Mouse (Mus musculus) layer of hippocampus, adult 11-12 months (tissue): ENCODE data around the gene Gins2.

Source experiments
- DNase-seq: peaks from one replicate; pipeline ENCODE4 v3.0.0; 2022; ENCODE audit warnings: low spot score

Gins2 gene

DNA sequence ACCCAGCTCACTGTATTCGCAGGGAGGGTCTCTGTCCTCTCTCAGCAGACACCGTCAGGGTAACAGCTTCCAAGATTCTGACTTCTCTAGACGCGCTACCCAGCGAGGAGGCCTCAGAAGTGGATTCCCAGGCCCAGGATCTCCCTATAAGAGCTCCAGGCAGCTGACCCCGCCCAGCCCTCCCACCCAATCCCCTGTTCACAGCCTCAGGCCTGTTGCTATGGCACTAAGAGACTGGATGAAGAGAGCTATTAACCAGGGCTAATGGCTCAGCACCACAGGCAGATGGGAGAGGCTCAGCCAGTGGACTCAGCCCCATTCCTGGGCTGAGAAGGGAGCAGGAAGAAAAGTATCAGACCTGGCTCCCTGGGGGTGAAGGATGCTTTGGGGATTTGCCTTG lies 13.6 kb upstream of the Gins2 start:
- DNase-seq, result no peak

DNA sequence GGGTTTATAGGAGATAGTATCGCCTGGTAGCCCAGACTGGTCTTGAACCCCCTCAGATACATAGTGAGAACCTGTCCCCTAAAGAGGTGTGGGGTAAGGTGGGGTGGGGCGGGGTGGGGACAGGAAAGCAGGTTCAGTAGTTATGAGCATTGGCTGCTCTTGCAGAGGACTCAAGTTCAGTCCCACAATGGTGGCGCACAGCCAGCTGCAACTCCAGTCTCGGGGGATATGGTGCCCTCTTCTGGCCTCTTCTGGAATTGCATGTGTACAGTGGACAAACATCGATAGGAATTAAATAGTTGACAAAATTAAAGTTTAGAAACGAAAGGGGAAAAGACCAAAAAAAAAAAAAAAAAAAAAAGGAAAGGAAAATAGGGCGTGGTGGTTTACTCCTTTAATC lies 10.4 kb upstream of the Gins2 start:
- DNase-seq, result peak; percentile 87

DNA sequence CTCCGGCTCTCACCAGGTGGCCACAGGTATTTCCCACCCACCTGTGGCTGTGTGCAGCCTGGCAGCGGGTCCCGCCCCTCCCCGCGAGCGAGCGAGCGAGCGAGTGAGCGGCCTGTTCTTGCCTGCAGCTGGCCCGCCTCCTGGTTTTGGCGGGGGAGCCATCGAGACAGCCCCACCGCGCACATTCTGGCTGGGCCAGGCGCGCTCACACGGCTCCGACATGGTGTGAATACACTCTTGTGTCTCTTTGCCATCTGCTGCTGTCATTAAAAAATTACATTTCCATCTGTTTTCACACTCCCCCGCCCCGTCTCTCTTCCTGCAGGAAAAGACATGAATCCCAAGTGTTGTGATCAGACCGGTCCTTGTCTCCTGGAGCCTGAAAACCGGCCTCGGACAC lies 9.5 kb upstream of the Gins2 start:
- peak; percentile 89 for DNase-seq

DNA sequence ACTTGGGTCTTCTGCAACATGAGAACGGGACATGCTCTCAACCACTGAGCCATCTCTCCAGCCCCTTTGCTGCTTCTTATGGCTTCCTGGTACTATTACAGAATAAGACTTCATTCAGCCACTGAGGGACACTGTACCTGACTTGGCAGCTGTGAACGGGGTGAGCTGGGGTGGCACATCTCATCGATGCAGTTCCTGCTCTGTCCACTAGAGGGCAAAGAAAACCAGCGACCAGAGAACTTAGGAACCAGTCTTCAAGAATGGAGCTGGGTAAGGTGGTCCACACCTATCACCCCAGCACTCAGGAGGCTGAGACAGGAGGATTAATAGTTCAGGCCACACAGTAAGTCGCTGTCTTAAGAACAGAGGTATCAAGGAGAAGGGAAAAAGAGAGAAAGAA lies 6.9 kb upstream of the Gins2 start:
- peak; percentile 67 for DNase-seq

DNA sequence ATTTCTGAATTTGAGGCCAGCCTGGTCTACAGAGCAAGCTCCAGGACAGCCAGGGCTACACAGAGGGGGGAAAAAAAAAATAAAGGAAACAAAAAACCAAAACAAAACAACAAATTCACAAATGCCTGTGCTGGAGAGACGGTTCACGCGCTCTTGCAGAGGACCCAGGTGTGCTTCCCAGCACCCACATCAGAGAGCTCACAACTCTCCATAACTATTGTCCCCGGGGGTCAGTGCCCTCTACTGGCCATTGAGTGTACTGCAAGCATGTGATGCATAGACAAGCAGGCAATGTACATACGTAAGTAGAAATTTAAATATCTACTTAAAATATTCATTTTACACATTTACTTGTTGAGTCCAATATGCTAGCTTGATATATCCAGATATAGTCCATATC lies 5.5 kb upstream of the Gins2 start:
- DNase-seq, result no peak

DNA sequence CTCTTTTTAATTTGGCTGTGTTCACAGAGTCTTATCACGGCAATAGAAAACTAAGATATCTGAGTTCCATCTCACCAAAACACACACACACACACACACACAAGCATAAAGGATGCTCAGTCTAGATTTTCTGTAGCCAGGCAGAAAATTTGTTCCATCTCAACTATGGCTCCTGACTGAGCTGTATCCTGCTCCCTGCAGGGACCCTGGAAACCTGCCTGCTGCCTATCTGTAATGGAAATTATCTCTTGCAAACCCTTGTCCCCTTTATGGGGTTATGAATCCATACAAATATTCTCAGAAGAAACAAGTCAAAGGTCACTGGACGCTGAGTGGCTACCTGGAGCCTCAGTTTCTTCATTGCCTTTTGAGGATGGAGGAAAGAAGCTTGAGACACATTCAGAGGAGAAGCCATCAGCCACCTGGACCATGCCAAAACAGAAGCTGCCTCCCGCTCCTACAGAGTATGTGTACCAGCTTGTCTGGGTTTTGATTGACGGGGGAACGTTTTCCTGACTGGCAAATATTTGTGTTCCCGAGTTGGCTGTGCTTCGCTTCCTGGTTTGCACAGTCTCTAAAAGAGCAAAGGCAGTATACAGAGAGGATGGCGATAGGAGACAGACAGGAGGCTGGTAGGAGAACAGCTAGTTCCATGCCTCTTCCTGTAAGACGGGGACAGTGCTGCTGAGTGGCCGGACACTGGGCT lies 2.6 kb upstream of the Gins2 start:
- DNase-seq, result no peak

DNA sequence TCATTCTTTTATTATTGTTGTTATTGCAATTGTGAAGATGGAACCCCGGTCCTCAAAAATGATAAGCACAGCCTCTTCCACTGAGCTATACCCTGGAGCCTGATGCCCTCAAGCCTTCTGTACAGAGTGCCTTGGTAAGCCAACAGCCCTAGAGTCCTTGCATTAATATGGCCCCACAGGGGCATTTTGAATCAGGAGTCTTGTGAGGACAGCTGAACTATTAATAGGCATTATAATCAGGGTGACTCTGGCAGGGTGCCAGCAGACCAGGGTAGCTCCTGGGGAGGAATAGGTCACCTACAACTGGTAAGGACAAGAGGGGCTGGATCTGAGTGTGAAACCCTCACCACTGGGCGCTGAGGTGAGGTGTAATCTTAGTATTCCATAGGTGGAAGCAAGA lies 817 bp upstream of the Gins2 start:
- no peak for DNase-seq

DNA sequence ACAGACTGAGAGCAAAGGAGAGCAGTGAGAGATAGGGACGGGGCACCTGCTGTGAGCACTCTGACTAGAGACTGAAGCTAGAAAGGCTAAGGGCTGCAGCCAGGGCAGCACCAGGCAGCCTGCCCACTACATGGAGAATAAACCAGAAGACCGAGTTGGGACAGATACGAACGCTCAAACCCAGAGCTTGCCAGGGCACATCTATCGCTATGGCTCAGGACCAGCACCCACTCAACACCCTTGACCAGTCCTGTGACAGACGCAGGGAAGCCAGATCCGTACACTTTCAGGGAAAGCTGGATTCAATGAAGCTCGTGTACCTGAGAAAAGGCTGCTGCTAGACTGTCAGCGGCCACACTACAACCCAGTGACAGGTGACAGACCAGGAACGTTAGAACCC lies 3.6 kb downstream of the Gins2 start:
- DNase-seq, result no peak

DNA sequence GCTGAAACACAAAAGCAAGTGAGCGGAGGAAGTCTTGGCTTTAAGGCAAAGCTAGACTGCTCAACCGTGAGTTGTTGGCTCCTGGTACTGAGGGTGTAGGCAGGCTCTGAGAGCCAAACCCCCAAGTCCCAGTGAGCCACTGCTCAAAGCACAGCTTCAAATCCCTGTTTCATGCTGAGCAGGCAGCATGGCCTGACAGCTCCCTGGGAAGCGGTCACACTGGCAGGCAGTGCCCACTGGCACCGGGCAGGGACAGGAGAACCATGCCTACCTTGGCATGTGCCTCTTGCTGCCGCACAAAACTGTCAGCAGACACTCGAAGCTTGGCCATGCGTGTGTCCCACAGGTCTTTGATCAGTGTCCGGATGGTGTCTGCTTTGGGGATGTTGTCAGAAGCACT lies 7.3 kb downstream of the Gins2 start:
- no peak for DNase-seq

DNA sequence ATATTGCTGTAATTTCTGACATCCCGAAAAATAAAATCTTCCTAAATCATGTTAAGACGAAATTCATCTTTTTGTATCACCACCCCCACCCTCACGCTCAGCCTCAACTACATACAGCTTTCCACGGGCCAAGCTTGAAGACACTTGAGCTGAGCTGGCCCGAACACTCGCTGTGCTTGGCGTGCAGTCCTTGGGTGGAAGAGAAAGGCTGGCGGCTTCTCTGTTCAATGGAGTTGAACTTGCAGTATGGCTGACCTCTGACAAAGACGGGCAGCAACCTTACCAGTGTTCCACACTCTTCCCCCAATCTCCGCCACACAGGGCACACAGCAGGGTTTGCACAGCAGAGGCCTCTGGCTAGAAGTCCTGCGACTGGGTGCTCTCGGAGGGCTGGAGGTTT lies 7.8 kb downstream of the Gins2 start:
- no peak for DNase-seq

DNA sequence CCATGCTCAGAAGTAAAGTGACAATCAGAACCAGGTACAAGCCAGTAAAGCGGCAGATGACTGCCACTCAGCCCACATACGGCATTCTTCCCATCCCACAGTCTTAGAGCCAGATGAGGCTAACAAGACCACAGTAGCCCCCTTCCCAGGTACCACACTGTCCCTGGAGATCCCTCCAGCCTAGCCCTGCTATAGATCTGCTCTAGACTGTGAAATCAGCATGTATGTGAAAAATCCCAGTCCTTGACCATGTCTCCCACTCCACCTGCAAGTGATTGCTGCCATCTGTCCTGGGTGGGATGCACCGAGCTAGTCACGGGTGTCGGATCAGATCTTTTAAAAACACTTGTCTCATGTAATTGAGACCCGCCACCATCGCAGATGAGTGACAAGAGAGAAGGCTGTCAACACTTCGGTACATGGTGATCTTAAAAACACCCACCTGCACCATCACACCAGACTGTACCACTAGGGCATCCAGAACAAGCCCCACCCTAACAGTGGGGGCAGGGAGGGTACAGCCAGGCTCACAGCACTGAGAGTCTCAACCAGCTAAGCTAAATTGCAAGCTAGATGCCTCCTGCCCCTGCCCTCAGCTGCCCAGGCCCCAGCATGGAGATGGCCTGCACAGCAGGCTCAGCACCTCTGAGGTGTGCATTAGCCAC lies 8.6 kb downstream of the Gins2 start:
- DNase-seq, result no peak

DNA sequence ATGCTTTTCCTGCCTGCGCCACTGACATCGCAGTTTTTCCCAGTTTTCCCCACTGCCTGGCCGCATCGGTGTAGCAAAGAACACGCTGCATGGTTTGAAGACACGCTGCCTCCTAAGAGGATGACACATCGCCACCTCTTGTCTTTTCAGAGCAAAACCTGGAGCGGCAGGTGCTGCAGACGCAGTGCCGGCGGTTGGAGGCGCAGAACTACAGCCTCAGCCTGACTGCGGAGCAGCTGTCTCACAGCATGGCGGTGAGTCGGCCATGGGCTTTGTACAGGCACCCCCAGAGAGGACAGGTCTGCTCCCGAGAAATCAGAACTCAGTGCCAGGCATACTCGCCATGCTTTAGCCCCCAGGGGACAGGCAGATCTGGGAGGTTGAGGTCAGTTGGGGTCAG lies 11.3 kb downstream of the Gins2 start:
- DNase-seq, result no peak

DNA sequence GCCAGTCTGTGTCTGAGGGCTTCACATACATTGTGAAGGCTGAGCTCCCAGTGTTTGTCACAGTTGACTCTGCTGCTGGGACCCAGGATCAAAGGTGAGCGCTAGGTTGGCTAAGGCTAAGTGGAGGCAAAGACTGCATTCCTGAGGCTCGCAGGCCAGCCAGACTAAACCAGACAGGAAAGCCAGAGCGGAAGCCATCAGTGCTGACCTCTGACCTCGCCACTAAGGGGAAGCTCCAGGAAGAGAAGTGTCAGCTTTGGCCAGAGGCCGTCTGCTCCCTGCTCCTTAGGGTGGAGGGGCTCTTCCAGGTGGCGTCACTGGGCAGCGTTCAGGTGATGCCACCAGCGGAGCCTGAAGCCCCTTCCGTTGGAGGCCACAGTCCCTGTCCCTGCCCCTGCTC lies 13.3 kb downstream of the Gins2 start:
- no peak for DNase-seq

DNA sequence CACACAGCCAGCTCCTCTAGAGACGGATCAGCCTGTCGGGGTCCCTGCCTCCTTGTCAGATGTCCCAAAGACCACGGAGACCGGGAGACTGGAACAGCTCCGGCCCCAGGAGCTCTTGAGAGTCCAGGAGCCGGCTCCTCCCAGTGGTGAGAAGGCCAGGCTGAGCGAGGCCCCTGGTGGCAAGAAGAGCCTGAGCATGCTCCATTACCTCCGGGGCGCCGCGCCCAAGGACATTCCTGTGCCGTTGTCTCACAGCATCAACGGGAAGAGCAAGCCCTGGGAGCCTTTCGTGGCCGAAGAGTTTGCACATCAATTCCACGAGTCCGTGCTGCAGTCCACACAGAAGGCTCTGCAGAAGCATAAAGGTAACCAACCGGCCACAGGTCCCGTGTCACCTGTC lies 14.2 kb downstream of the Gins2 start:
- no peak for DNase-seq

DNA sequence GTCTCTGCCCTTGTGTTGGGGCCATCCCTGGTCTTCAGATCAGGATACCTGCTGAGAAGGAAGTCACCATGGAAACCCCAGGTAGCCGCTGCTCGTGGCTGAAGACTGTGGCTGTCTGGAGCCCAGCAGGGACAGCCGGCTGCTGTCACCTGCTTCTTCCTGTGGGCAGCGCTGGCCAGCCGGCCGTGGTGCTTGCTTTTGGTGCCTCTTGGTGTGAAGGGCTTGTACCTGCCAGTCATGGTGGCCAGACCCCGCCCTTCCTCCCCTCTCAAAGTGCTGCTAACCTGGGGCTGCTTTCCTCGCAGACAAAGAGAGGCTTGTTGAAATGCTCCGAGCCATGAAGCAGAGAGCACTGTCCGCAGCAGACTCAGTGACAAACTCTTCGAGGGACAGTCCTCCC lies 15.2 kb downstream of the Gins2 start:
- DNase-seq, result no peak

DNA sequence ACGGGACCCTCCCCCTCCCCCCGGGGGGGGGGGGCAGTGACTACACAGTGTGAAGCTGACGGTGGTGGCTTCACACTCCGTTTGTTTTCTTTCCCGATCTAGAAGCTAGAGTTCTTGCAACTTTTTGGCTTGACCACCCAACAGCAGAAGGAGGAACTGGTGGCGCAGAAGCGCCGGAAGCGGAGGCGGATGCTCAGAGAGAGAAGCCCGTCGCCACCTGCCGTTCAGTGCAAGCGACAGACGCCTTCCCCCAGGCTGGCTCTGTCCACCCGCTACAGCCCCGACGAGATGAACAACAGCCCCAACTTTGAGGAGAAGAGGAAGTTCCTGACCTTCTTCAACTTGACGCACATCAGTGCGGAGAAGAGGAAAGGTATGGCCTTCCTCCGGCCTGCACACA lies 16.6 kb downstream of the Gins2 start:
- peak; percentile 82 for DNase-seq

DNA sequence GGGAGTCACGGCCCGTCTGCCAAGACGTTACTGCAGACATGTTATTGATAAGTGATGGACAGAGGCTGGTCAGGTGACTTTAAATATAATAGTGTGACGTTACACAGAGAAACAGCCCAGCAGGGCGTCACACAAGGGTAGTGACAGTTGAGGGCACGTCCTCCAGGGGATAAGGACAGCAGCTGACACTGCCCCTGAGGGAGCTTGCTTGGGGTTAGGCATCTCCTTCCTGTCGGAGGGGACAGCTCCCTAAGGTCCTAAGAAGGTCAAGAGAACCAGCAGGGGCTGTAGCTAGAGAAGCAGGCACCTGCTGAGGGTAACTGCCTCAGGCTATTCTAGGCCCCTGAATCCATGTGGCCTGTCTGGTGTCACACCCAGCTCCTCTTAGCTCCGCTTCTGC lies 17.5 kb downstream of the Gins2 start:
- no peak for DNase-seq

DNA sequence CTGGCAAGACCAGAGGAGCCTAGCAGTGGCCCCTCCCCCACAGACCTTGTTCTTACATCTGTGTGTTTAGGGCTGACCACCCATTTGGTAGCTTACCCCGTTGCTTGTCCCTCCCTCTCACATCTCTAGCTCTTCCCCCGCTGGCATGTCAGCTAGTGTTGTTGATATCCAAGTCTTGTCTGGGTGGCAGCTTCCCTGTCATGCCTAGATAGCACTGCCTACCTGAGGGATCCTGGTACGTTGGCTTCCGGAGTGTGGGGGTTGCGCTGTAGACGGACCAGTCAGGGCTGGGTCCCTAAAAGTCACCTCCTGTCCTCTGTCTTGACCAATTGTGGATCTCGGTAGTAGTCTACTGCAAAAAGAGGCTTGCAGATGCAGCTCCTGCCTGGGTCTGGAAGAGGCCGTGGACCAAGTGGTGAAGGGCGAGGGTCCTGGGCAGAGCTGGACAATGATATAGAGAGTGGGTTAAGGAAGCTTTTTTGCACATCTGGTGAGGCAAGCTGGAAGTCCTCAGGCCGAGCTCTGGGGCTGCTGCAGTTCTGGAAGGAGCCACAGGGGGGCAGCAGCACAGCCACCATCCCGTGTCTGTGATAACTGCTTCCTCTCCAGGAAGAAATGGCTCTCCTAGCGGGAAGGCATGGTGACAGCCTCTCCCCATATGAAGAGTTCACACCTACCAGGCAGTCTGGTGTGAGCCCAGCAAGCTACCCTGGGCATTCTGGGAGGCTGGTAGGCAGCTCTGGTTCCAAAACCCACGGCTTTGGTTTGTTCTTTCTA lies 19.0 kb downstream of the Gins2 start:
- peak; percentile 82 for DNase-seq

DNA sequence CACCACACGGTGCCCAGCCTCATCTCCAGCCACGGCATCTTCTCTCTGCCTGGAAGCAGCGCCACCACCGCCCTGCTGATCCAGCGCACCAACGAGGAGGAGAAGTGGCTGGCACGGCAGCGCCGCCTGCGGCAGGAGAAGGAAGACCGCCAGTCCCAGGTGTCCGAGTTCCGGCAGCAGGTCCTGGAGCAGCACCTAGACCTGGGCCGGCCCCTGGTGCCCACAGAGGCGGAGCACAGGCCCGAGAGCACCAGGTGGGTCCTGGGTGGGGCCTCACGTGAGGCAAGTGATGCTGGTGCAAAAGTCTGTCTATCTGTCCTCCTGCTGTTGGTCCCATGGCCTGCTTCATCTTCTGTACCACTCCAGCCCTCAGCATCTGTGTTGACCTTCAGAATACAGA lies 20.0 kb downstream of the Gins2 start:
- no peak for DNase-seq

DNA sequence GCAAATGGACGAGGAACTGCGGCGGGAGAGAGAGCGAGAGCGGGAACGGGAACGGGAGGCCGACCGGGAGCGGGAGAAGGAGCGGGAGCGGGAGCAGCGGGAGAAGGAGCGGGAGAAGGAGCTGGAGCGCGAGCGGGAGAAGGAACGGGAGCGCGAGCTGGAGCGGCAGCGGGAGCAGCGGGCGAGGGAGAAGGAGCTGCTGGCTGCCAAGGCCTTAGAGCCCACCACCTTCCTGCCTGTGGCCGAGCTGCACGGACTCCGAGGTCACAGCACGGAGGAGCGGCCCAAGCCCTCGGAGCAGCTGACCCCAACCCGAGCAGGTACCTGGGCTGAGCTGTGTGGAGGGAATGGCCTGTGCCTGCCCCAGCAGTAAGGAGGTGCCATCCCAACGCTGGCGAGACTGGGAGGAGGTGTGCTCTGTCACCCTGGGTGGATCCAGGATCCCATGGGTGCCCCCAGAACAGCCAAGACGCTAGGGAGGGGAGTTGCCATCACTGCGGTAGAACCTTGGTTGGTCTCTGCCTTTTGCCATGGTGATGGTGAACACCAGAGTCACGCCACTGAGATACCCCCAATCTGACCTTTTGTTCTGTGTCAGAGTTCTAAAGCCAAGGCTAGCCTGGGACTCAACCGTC lies 20.8 kb downstream of the Gins2 start:
- DNase-seq, result no peak

DNA sequence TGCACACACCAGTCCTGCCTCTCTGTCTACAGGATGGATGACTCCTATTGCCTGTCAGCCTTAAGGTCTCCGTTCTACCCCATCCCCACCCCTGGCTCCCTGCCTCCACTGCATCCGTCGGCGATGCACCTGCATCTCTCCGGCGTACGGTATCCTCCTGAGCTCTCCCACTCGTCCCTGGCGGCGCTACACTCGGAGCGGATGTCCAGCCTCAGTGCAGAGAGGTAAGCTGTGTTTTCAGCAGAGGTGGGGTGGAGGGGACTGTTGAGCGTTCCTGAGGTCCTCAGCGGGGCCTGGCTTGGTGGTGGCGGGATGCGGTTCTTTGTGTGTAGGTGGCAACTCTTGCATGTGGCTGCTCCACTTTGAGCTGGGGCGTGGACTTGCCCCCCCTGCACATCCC lies 21.4 kb downstream of the Gins2 start:
- no peak for DNase-seq

DNA sequence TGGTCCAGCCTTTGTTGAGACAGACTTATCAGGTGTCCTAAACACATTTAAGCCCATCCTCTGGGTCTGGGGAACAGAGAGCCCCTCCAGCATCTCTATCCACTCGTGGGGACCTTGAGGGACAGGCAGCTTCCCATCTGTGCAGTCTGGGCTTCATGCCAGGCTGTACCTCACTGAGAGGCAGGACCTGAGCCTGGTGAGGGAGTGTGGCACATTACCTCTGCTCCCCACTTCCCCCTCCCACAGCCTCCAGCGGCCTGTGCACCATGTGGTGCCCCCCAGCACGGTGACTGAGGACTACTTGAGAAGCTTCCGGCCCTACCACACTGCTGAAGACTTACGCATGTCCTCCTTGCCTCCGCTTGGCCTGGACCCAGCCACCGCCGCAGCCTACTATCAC lies 22.4 kb downstream of the Gins2 start:
- DNase-seq, result no peak

DNA sequence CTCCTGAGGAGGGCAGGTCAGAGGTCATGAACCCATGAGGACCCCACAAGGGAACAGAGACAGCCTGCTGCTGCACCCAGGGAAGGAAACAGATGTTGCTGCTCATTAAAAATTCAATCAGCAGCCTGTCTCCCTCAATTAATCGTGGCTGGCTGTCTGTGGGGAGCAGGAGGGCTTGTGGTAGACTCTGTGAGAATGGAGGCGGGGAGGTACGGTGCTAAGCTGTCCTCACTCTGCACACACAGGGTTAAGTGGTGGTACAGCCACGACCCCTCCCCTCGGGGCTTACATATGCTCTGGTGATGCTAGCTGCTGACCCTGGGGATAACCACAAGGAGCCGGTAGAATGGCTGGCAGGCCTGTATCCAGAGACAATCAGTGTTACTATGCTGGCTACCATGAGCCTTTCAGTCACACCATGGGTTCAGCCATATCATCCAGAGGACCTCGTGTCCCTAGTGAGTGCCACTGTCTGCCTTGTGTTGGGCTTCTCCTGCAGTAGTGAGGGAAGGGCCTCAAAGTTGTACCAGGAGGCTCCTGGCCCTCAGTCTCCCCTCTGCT lies 23.9 kb downstream of the Gins2 start:
- no peak for DNase-seq
